Mouse (Mus musculus): ENCODE measurements around the gene Map6. TPM values are rescaled to one million over a fixed set of nuclear protein-coding genes. Genes with fewer than 3 reads are reported as not detected.
A peak's percentile ranks its signal among the peaks of the same experiment; 100 is the strongest.

The Map6 gene
- polyA plus RNA-seq, 1 experiment from 2014 or later, result 10.2 TPM

DNA sequence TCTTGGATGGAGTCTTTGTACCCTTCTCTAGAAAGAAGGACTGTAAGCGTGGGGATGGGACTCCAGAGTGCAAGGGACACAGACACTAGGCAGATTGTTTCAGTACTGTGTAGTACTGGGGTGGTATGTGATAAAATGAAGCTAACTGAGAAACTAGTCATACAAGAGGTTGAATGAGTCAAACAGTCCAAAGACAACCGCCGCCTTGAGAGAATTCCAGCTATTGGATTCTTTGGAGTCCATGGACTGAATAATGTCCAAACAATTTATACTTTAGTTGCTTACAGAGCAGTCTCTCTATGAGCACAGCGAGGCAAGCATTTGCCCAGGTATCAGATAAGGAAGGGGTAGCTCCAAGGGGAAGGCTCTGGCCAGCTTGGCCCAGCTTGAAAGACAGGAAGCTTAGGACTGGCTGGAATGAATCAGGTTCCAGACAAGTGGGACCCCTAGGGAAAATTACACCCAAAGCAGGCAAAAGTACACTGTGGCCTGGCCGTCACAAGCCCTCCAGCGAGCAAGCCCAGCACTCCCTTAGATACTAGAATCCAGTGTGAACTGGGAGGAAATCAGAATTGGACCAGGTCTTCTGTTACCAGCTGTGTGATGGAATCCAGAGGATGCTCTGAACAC, 55.6 kb downstream of the Map6 start:
- no peak overlapping the region for H3K4me3 ChIP-seq (ENCODE audit: low read depth, low read length)
- no peaks in the 10 kb centered on the region for H3K27me3 ChIP-seq (replicated peaks; ENCODE audit: control insufficient read depth, insufficient read depth, low read length)
- ATAC-seq (ENCODE audit: low read depth) (no peak), DNase-seq (ENCODE audit: low spot score) (no peak)
- no peak overlapping the region for H3K9ac ChIP-seq (ENCODE audit: low read depth, low read length)
- H3K36me3 ChIP-seq (ENCODE audit: control insufficient read depth, insufficient read depth, low read length), result no peaks in the 10 kb centered on the region
- no peaks in the 10 kb centered on the region for H3K9me3 ChIP-seq (ENCODE audit: control insufficient read depth, low read length)
- no peak overlapping the region for H3K27ac ChIP-seq (replicated peaks; ENCODE audit: low read depth, low read length)
- WGBS, result 80% methylated on average over 6 of the region's 6 CpGs
- 0 out of 2 replicates have a peak, but pooled peaks cover 3% of the 10 kb centered on the region for H3K4me1 ChIP-seq (ENCODE audit: control insufficient read depth, insufficient read depth, low read length)
- no peak overlapping the region for H3K4me2 ChIP-seq (ENCODE audit: low read depth, low read length)

- Histone ChIP-seq H3K36me3 (ENCODE audit: control insufficient read depth, insufficient read depth, low read length) (no peaks in the 10 kb centered on the region), H3K4me1 (ENCODE audit: control insufficient read depth, insufficient read depth, low read length) (0 out of 2 replicates have a peak, but pooled peaks cover 3% of the 10 kb centered on the region), H3K27me3 (replicated peaks; ENCODE audit: control insufficient read depth, insufficient read depth, low read length) (no peaks in the 10 kb centered on the region), H3K9me3 (ENCODE audit: control insufficient read depth, low read length) (no peaks in the 10 kb centered on the region), H3K27ac (replicated peaks; ENCODE audit: low read depth, low read length) (no peak overlapping the region), H3K4me2 (ENCODE audit: low read depth, low read length) (no peak overlapping the region), H3K4me3 (ENCODE audit: low read depth, low read length) (no peak overlapping the region), H3K9ac (ENCODE audit: low read depth, low read length) (no peak overlapping the region)
- ATAC-seq (ENCODE audit: low read depth) (no peak), DNase-seq (ENCODE audit: low spot score) (no peak)
- WGBS, result 87% methylated on average over 9 of the region's 9 CpGs
Measured at GRCm38 (mm10) chr7:99323321-99323700, 56.1 kb downstream of the Map6 start.

DNA sequence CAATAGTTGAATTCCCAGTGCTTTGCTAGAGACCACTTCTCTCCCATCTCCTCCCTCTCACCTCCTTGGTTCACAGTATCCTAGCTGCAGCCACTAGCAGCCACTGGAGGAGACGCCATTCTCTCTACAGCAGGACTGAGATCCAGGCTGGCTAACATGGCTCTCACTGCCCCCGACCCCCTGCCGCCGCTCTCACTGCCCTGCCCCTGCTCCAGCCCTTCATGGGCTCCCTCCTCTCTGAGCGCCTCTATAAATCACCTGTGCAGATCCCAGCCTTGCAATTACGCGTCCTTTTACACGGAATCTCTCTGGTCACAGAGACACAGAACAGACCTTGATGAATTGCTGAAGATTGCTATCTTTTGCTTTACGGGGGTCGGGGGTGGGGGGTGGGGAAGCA, 57.6 kb downstream of the Map6 start:
- H3K27me3 ChIP-seq (replicated peaks; ENCODE audit: control insufficient read depth, insufficient read depth, low read length), result no peaks in the 10 kb centered on the region
- no peak overlapping the region for H3K4me3 ChIP-seq (ENCODE audit: low read depth, low read length)
- H3K4me2 ChIP-seq (ENCODE audit: low read depth, low read length), result no peak overlapping the region
- no peak for DNase-seq (ENCODE audit: low spot score)
- no peak overlapping the region for H3K9ac ChIP-seq (ENCODE audit: low read depth, low read length)
- WGBS, result 39% methylated on average over 10 of the region's 10 CpGs
- no peak overlapping the region for H3K27ac ChIP-seq (replicated peaks; ENCODE audit: low read depth, low read length)
- no peaks in the 10 kb centered on the region for H3K9me3 ChIP-seq (ENCODE audit: control insufficient read depth, low read length)
- no peak for ATAC-seq (ENCODE audit: low read depth)
- 0 out of 2 replicates have a peak, but pooled peaks cover 3% of the 10 kb centered on the region for H3K4me1 ChIP-seq (ENCODE audit: control insufficient read depth, insufficient read depth, low read length)
- H3K36me3 ChIP-seq (ENCODE audit: control insufficient read depth, insufficient read depth, low read length), result no peaks in the 10 kb centered on the region

DNA sequence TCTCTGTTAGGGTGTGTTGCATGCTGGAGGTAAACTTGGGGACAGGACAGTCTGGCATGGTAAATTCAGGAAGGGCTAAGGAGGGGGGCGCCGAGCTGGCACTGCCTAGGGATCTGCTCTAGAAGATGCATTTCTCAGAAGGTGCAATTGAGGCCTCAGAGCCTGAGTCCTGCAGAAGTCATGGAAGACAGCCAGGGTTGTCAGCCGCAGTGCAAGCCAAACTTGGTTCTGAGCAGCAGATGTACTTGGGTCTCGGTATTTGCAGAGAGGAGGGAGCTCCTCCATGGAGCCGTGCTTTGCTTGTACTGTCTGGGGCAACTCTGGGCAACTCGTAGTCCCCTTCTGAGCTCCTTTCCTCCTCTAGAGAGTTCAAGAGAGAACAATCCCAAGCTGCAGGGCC, 58.9 kb downstream of the Map6 start:
- no peaks in the 10 kb centered on the region for H3K27me3 ChIP-seq (replicated peaks; ENCODE audit: control insufficient read depth, insufficient read depth, low read length)
- H3K4me1 ChIP-seq (ENCODE audit: control insufficient read depth, insufficient read depth, low read length), result no peaks in the 10 kb centered on the region
- H3K9ac ChIP-seq (ENCODE audit: low read depth, low read length), result no peak overlapping the region
- H3K27ac ChIP-seq (replicated peaks; ENCODE audit: low read depth, low read length), result no peak overlapping the region
- no peak overlapping the region for H3K4me3 ChIP-seq (ENCODE audit: low read depth, low read length)
- WGBS, result 67% methylated on average over 6 of the region's 6 CpGs
- H3K9me3 ChIP-seq (ENCODE audit: control insufficient read depth, low read length), result no peaks in the 10 kb centered on the region
- DNase-seq (ENCODE audit: low spot score) (no peak), ATAC-seq (ENCODE audit: low read depth) (no peak)
- H3K4me2 ChIP-seq (ENCODE audit: low read depth, low read length), result no peak overlapping the region
- H3K36me3 ChIP-seq (ENCODE audit: control insufficient read depth, insufficient read depth, low read length), result no peaks in the 10 kb centered on the region

GRCm38 (mm10) chr7:99328847-99329246, 61.6 kb downstream of the Map6 start:
- H3K4me1 ChIP-seq (ENCODE audit: control insufficient read depth, insufficient read depth, low read length), result no peaks in the 10 kb centered on the region
- H3K36me3 ChIP-seq (ENCODE audit: control insufficient read depth, insufficient read depth, low read length), result no peaks in the 10 kb centered on the region
- DNase-seq (ENCODE audit: low spot score) (no peak), ATAC-seq (ENCODE audit: low read depth) (no peak)
- no peaks in the 10 kb centered on the region for H3K9me3 ChIP-seq (ENCODE audit: control insufficient read depth, low read length)
- H3K4me3 ChIP-seq (ENCODE audit: low read depth, low read length), result no peak overlapping the region
- no peaks in the 10 kb centered on the region for H3K27me3 ChIP-seq (replicated peaks; ENCODE audit: control insufficient read depth, insufficient read depth, low read length)
- H3K4me2 ChIP-seq (ENCODE audit: low read depth, low read length), result no peak overlapping the region
- H3K9ac ChIP-seq (ENCODE audit: low read depth, low read length), result no peak overlapping the region
- 52% methylated on average over 4 of the region's 4 CpGs for WGBS
- no peak overlapping the region for H3K27ac ChIP-seq (replicated peaks; ENCODE audit: low read depth, low read length)

- Histone ChIP-seq H3K4me1 (ENCODE audit: control insufficient read depth, insufficient read depth, low read length) (no peaks in the 10 kb centered on the region), H3K27me3 (replicated peaks; ENCODE audit: control insufficient read depth, insufficient read depth, low read length) (no peaks in the 10 kb centered on the region), H3K36me3 (ENCODE audit: control insufficient read depth, insufficient read depth, low read length) (no peaks in the 10 kb centered on the region), H3K27ac (replicated peaks; ENCODE audit: low read depth, low read length) (no peak overlapping the region), H3K9me3 (ENCODE audit: control insufficient read depth, low read length) (no peaks in the 10 kb centered on the region), H3K4me3 (ENCODE audit: low read depth, low read length) (no peak overlapping the region), H3K4me2 (ENCODE audit: low read depth, low read length) (no peak overlapping the region), H3K9ac (ENCODE audit: low read depth, low read length) (no peak overlapping the region)
- 77% methylated on average over 5 of the region's 5 CpGs for WGBS
- ATAC-seq (ENCODE audit: low read depth) (no peak), DNase-seq (ENCODE audit: low spot score) (no peak)
Measured at GRCm38 (mm10) chr7:99330012-99330411, 62.8 kb downstream of the Map6 start.

GRCm38 (mm10) chr7:99332774-99333480, 65.7 kb downstream of the Map6 start:
- no peak overlapping the region for H3K27ac ChIP-seq (replicated peaks; ENCODE audit: low read depth, low read length)
- H3K36me3 ChIP-seq (ENCODE audit: control insufficient read depth, insufficient read depth, low read length), result no peaks in the 10 kb centered on the region
- H3K27me3 ChIP-seq (replicated peaks; ENCODE audit: control insufficient read depth, insufficient read depth, low read length), result no peaks in the 10 kb centered on the region
- ATAC-seq (ENCODE audit: low read depth) (peak; percentile 81), DNase-seq (ENCODE audit: low spot score) (peak; percentile 85)
- WGBS, result 42% methylated on average over 12 of the region's 12 CpGs
- H3K4me1 ChIP-seq (ENCODE audit: control insufficient read depth, insufficient read depth, low read length), result no peaks in the 10 kb centered on the region
- no peaks in the 10 kb centered on the region for H3K9me3 ChIP-seq (ENCODE audit: control insufficient read depth, low read length)
- no peak overlapping the region for H3K9ac ChIP-seq (ENCODE audit: low read depth, low read length)
- H3K4me2 ChIP-seq (ENCODE audit: low read depth, low read length), result no peak overlapping the region
- no peak overlapping the region for H3K4me3 ChIP-seq (ENCODE audit: low read depth, low read length)

- Histone ChIP-seq H3K27ac (replicated peaks; ENCODE audit: low read depth, low read length) (no peak overlapping the region), H3K4me2 (ENCODE audit: low read depth, low read length) (no peak overlapping the region), H3K9ac (ENCODE audit: low read depth, low read length) (no peak overlapping the region), H3K36me3 (ENCODE audit: control insufficient read depth, insufficient read depth, low read length) (peaks cover 36% of the 10 kb centered on the region), H3K4me1 (ENCODE audit: control insufficient read depth, insufficient read depth, low read length) (no peaks in the 10 kb centered on the region), H3K27me3 (replicated peaks; ENCODE audit: control insufficient read depth, insufficient read depth, low read length) (no peaks in the 10 kb centered on the region), H3K4me3 (ENCODE audit: low read depth, low read length) (no peak overlapping the region), H3K9me3 (ENCODE audit: control insufficient read depth, low read length) (no peaks in the 10 kb centered on the region)
- ATAC-seq (ENCODE audit: low read depth) (no peak), DNase-seq (ENCODE audit: low spot score) (no peak)
- WGBS, result 79% methylated on average over 8 of the region's 8 CpGs
Measured at GRCm38 (mm10) chr7:99340736-99341135, 73.5 kb downstream of the Map6 start.

DNA sequence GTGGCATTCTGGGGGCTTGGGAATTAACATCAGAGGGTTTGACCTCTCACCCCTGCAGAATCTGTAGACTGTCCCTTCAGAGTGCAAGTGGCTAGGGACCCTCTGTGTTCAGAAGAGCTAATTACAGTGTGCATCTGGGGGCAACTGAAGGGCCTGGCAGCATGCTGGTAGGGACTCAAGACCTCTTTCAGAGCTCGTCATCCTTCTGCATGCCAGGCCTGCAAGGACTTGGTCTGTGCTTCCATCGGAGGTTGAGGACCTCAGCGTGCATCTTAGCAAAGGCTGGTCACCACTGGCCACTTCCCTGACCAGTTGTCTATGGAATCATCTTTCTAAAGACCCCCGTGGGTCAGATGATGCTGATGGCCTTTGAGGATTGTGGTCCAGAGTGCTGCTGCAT, 76.3 kb downstream of the Map6 start:
- ATAC-seq (ENCODE audit: low read depth) (no peak), DNase-seq (ENCODE audit: low spot score) (no peak)
- Histone ChIP-seq H3K27ac (replicated peaks; ENCODE audit: low read depth, low read length) (no peak overlapping the region), H3K4me3 (ENCODE audit: low read depth, low read length) (no peak overlapping the region), H3K36me3 (ENCODE audit: control insufficient read depth, insufficient read depth, low read length) (peaks cover 64% of the 10 kb centered on the region), H3K9ac (ENCODE audit: low read depth, low read length) (no peak overlapping the region), H3K27me3 (replicated peaks; ENCODE audit: control insufficient read depth, insufficient read depth, low read length) (no peaks in the 10 kb centered on the region), H3K9me3 (ENCODE audit: control insufficient read depth, low read length) (no peaks in the 10 kb centered on the region), H3K4me2 (ENCODE audit: low read depth, low read length) (no peak overlapping the region), H3K4me1 (ENCODE audit: control insufficient read depth, insufficient read depth, low read length) (no peaks in the 10 kb centered on the region)
- 77% methylated on average over 4 of the region's 4 CpGs for WGBS

Data from embryonic facial prominence, embryonic 14.5 days (tissue).